Mouse (Mus musculus) lung, postnatal 0 days (tissue): Measurements from ENCODE around the gene Immp2l.

Experiments used
- CTCF ChIP-seq: IDR thresholded peaks from 2 replicates; pipeline ENCODE4 v1.5.1; 2016; ENCODE audit warnings: antibody characterized with exemption, mild to moderate bottlenecking
- EP300 ChIP-seq: IDR thresholded peaks from 2 replicates; pipeline ENCODE4 v1.6.1; 2016; ENCODE audit warnings: antibody characterized with exemption, mild to moderate bottlenecking, control low read depth

DNA sequence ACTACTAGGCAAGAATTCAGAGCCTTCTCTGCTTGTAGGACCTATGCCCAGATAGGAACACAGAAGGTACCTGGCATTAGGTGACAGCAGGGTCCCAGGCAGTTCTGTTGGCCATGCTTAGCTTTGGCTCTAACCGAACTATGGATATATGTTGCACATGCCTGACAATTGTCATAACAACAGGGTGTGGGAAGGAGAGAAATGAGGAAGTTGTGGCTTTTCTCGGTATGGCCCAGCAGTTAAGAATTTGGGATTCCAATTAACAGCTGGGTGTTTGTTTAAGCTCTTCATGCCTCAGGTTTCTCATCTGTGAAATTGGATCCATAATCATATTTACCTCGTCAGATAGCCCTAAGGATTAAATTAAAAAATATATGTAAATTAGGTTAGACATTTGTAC lies 854.6 kb downstream of the Immp2l start:
- no peak for TF ChIP-seq CTCF
- TF ChIP-seq EP300: no peak
